Mouse (Mus musculus) bone marrow macrophage, adult 2 months (primary cell): Measurements from ENCODE around the gene Psmd7.

Source experiments
- CTCF ChIP-seq: IDR thresholded peaks from 2 replicates; pipeline ENCODE4 v1.5.1; 2012; ENCODE audit warnings: low read depth, mild to moderate bottlenecking, low read length, moderate library complexity
- POLR2A ChIP-seq: IDR thresholded peaks from 2 replicates; pipeline ENCODE4 v1.6.1; 2012; ENCODE audit warnings: mild to moderate bottlenecking, low read depth, low read length, borderline replicate concordance

DNA sequence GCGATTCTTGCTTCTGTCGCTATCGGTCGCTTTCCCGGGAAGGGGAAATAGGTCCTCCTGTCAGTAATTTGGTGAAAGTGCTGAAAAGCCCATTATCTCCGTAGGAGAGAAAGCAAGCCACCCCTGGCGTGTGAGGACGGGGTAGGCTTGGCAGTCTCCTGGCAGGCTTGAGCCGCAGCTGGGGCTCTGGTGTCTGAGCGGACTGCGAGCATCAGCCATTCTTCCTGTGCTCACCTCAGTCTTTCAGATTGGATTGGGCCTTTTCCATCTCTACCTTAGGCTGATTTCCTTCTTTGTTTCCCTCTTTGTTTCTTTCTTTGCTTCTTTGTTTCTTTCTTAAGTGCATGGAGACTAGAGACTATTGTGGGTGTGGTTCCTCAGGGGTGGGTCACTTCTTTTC, 22.6 kb upstream of the Psmd7 start:
- TF ChIP-seq CTCF = no peak
- no peak for TF ChIP-seq POLR2A
